Mouse (Mus musculus) liver, adult 2 months (tissue): ENCODE data around the gene Itgb5. TPM values are rescaled to one million over a fixed set of nuclear protein-coding genes. Genes with fewer than 3 reads are reported as not detected.

Experiments
- DNase-seq: peaks from one replicate; pipeline ENCODE4 v3.0.0-alpha.2; 2011; ENCODE audit warnings: low read depth, low spot score; ENCODE audit errors: extremely low read depth
- H3K27ac ChIP-seq: fragments of 200-500 bp; replicated peaks from 2 replicates; pipeline ENCODE4 v1.5.1; 2012; ENCODE audit warnings: low read depth, mild to moderate bottlenecking, control low read depth, inconsistent platforms, low read length; ENCODE audit not compliant: insufficient read depth
- H3K27me3 ChIP-seq: fragments of 200-500 bp; 2 replicates; pipeline ENCODE4 v1.6.1; 2012; ENCODE audit warnings: mild to moderate bottlenecking, moderate library complexity, low read length, inconsistent platforms; ENCODE audit not compliant: control insufficient read depth, insufficient read depth
- H3K36me3 ChIP-seq: fragments of 200-500 bp; 2 replicates; pipeline ENCODE4 v1.6.1; 2012; ENCODE audit warnings: low read length, inconsistent platforms; ENCODE audit not compliant: control insufficient read depth, insufficient read depth
- H3K4me1 ChIP-seq: fragments of 200-500 bp; 2 replicates; pipeline ENCODE4 v1.6.1; 2011; ENCODE audit warnings: low read length; ENCODE audit not compliant: control insufficient read depth, insufficient read depth
- H3K4me3 ChIP-seq: fragments of 200-500 bp; 2 replicates; pipeline ENCODE4 v1.5.1; 2011; ENCODE audit warnings: low read depth, mild to moderate bottlenecking, control low read depth, low read length, moderate library complexity; ENCODE audit not compliant: insufficient read depth
- H3K79me2 ChIP-seq: fragments of 200-500 bp; 2 replicates; pipeline ENCODE4 v1.6.1; 2012; ENCODE audit warnings: inconsistent platforms, mild to moderate bottlenecking, low read length, moderate library complexity; ENCODE audit not compliant: control insufficient read depth, insufficient read depth
- H3K9ac ChIP-seq: fragments of 200-500 bp; 2 replicates; pipeline ENCODE4 v1.6.1; 2012; ENCODE audit warnings: low read depth, mild to moderate bottlenecking, control low read depth, inconsistent platforms, low read length
- CTCF ChIP-seq: fragments of 200-500 bp; IDR thresholded peaks from 2 replicates; pipeline ENCODE4 v1.5.1; 2011; ENCODE audit warnings: low read depth, low read length, control low read depth
- POLR2A ChIP-seq: fragments of 200-500 bp; IDR thresholded peaks from 2 replicates; pipeline ENCODE4 v1.6.1; 2011; ENCODE audit warnings: low read length, control low read depth; ENCODE audit not compliant: insufficient read depth; ENCODE audit errors: extremely low read depth
- WGBS: fragments of 180-500 bp; shearing (Covaris S2); methylation state at CpG from one replicate; pipeline ENCODE4 v1.1.7; 2018; 5-methylcytosine and 5-hydroxymethylcytosine counted together
- polyA plus RNA-seq: library from polyadenylated mRNA; depleted of rRNA; stranded (reverse); fragments of >200 nt; gene quantifications from 2 replicates; pipeline ENCODE4 v1.2.3, GENCODE M21; 2012; rRNA removed
- total RNA-seq: library from RNA; depleted of rRNA; stranded (reverse); fragments of >200 nt; gene quantifications from 2 replicates; pipeline ENCODE4 v1.2.3, GENCODE M21; 2014; rRNA removed

The Itgb5 gene
- total and polyA plus RNA-seq, 2 experiments, result 36.1 to 54.6 TPM

- WGBS, result 73% methylated on average over 3 of the region's 3 CpGs
- Histone ChIP-seq H3K36me3 (no peaks in the 10 kb centered on the region), H3K79me2 (no peaks in the 10 kb centered on the region), H3K27me3 (no peaks in the 10 kb centered on the region), H3K27ac (no peak overlapping the region), H3K9ac (no peak overlapping the region), H3K4me1 (no peaks in the 10 kb centered on the region), H3K4me3 (no peak overlapping the region)
- no peak for TF ChIP-seq POLR2A
- no peak for TF ChIP-seq CTCF
- DNase-seq, result peak; percentile 38
These were observed 166.0 kb downstream of the Itgb5 start for GRCm38 (mm10) chr16:33995496-33995895.

DNA sequence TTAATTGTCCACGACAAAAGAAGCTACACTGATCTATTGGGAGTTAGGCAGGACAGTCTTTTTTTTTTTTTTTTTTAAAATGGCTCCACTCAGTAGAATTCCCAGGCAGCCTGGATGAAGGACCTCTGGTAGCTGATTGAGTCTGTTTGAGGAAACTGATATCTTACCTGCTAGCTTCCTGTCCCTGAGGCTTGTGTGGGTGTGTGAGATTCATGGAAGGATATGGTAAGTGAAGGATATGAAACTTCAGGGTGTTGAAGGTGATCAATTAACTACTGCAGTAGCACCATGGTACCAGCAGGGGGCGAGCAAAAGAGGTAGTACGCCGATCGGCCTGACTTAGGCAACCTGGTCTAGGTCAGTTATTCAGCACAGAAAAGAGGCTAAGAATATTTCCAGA, 166.6 kb downstream of the Itgb5 start:
- DNase-seq, result peak; percentile 58
- TF ChIP-seq POLR2A (no peak), CTCF (peak; percentile 89)
- Histone ChIP-seq H3K36me3 (no peaks in the 10 kb centered on the region), H3K4me1 (no peaks in the 10 kb centered on the region), H3K9ac (no peak overlapping the region), H3K79me2 (no peaks in the 10 kb centered on the region), H3K27ac (no peak overlapping the region), H3K27me3 (no peaks in the 10 kb centered on the region), H3K4me3 (no peak overlapping the region)
- WGBS, result 0% methylated on average over 5 of the region's 5 CpGs

DNA sequence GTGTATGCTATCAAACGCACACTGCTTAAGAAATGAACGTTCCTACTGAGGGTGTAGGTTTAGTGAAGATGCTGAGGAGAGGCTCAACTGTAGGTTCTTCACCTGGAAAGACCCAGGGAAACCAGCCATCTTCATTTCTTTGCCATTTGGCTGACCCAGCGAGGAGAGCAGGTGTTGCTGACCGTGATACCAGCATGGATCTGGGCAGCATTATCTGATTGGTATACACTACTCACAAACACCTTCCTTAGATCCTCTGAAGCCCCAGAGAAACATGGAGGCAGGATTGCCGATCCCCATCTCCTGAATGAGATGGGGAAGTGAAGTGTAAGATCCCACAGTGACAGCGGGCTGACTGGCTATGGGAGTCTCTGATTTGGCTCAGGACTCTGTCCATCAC, 168.5 kb downstream of the Itgb5 start:
- Histone ChIP-seq H3K4me3 (no peak overlapping the region), H3K36me3 (no peaks in the 10 kb centered on the region), H3K9ac (no peak overlapping the region), H3K4me1 (no peaks in the 10 kb centered on the region), H3K27ac (no peak overlapping the region), H3K79me2 (no peaks in the 10 kb centered on the region), H3K27me3 (no peaks in the 10 kb centered on the region)
- DNase-seq, result no peak
- WGBS, result 90% methylated on average over 6 of the region's 6 CpGs
- TF ChIP-seq POLR2A (no peak), CTCF (no peak)

Other genes with a start within 250 kb of the Itgb5 start
- gene Heg1, start 145.3 kb upstream of the Itgb5 start, total RNA-seq, result 8.6 and 12.6 TPM in 2 replicates
- gene Heg1, start 145.3 kb upstream of the Itgb5 start, polyA plus RNA-seq, result 5.7 and 5.8 TPM in 2 replicates
- gene Muc13, start 35.6 kb upstream of the Itgb5 start, total RNA-seq, result not detected in 2 replicates
- 0.32 and 0.65 TPM in 2 replicates for gene Muc13, start 35.6 kb upstream of the Itgb5 start, polyA plus RNA-seq
- gene Umps, start 137.4 kb downstream of the Itgb5 start, total RNA-seq, result 25.4 and 26.5 TPM in 2 replicates
- 12.9 and 14.9 TPM in 2 replicates for gene Umps, start 137.4 kb downstream of the Itgb5 start, polyA plus RNA-seq